Mouse (Mus musculus) mammary gland, adult 2 months (tissue): ENCODE results near the gene Kirrel3. TPM values are rescaled to one million over a fixed set of nuclear protein-coding genes. Genes with fewer than 3 reads are reported as not detected.

Source experiments
- polyA plus RNA-seq: library from polyadenylated mRNA; depleted of rRNA; stranded (reverse); fragments of >200 nt; gene quantifications from 2 replicates; pipeline ENCODE4 v1.2.3, GENCODE M21; 2012; ENCODE audit warnings: low replicate concordance; rRNA removed

The Kirrel3 gene
- 1.0 and 1.2 TPM in 2 replicates for polyA plus RNA-seq

GRCm38 (mm10) chr9:34485759-34486431 lies at the start of gene Kirrel3:
Gene Kirrel3, plus strand, starts transcription at chr9:34485894.

